Mouse (Mus musculus) midbrain, embryonic 10.5 days (tissue): ENCODE results near the gene Adamtsl1. TPM values are rescaled to one million over a fixed set of nuclear protein-coding genes. Genes with fewer than 3 reads are reported as not detected.

ENCODE experiments used
- DNase-seq: peaks from one replicate; pipeline ENCODE4 v3.0.0-alpha.2; 2017; ENCODE audit warnings: low spot score
- H3K27ac ChIP-seq: fragments of 300-500 bp; sonication (generic); replicated peaks from 2 replicates; pipeline ENCODE4 v1.5.1; 2016; ENCODE audit warnings: mild to moderate bottlenecking
- H3K27me3 ChIP-seq: fragments of 300-500 bp; sonication (generic); 2 replicates; pipeline ENCODE4 v1.6.1; 2016; ENCODE audit warnings: low read depth, mild to moderate bottlenecking; ENCODE audit not compliant: poor library complexity, severe bottlenecking
- H3K36me3 ChIP-seq: fragments of 300-500 bp; sonication (generic); 2 replicates; pipeline ENCODE4 v1.6.1; 2016; ENCODE audit warnings: mild to moderate bottlenecking, moderate library complexity
- H3K4me1 ChIP-seq: fragments of 300-500 bp; sonication (generic); 2 replicates; pipeline ENCODE4 v1.6.1; 2016
- H3K4me3 ChIP-seq: fragments of 300-500 bp; sonication (generic); 2 replicates; pipeline ENCODE4 v1.5.1; 2016; ENCODE audit warnings: mild to moderate bottlenecking, moderate library complexity
- H3K9me3 ChIP-seq: fragments of 300-500 bp; sonication (generic); replicated peaks from 2 replicates; pipeline ENCODE4 v1.6.1; 2016; ENCODE audit warnings: mild to moderate bottlenecking
- WGBS: fragments of 180-500 bp; shearing (Covaris S2); methylation state at CpG from one replicate; pipeline ENCODE4 v1.1.7; 2016; 5-methylcytosine and 5-hydroxymethylcytosine counted together
- polyA plus RNA-seq: library from polyadenylated mRNA; unstranded; fragments of >200 nt; fragmentation: Nextera tagmentation; extraction: Ambion mirVana; gene quantifications from 2 replicates; pipeline ENCODE4 v1.2.1, GENCODE M21; 2016

Adamtsl1 gene
- polyA plus RNA-seq, 1 experiment from 2014 or later, result 4.4 TPM

DNA sequence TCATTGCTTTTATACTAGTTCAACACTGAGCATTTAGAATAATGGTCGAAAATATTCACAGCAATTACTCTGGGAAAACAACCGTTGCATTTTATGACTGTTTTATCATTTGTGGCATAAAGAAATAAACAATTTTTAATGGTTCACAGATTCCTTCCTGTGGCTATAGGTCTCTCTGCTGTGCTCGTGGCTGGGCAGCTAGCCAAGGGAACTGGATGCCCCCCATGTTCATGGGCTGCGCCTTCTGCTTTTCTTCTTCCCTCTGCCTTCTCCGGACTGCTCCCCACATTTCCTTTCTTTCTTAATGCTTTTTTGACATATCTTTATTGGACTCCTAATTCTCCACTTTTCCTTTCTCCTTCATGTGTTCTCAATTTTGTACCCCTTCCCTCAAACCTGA is 608.5 kb downstream of the Adamtsl1 start:
- WGBS, result 84% methylated on average over 5 of the region's 5 CpGs
- DNase-seq, result no peak
- Histone ChIP-seq H3K9me3 (no peaks in the 10 kb centered on the region), H3K27me3 (no peaks in the 10 kb centered on the region), H3K4me3 (no peak overlapping the region), H3K4me1 (no peaks in the 10 kb centered on the region), H3K36me3 (no peaks in the 10 kb centered on the region), H3K27ac (no peak overlapping the region)

DNA sequence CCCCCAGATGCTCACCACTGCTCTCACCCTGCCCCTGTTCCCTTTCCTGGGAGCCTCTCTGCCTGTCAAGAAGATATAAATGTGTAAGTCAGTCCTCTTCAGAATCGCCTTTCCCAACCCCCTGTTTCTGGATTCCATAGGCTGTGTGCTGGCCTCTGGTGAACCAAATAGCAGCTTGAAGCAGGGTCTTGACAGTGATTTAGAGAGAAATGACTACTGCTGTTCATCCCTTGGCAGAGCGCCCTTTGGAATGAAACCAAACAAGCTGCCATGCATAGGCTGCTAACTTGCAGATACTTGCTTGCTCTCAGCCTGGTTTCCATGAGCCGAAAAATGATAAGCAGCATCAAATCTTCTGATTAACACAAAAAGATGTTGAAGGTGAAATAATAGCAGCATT is 610.4 kb downstream of the Adamtsl1 start:
- Histone ChIP-seq H3K36me3 (no peaks in the 10 kb centered on the region), H3K27ac (no peak overlapping the region)

GRCm38 (mm10) chr4:86126636-86127035 is 612.7 kb downstream of the Adamtsl1 start:
- WGBS, result 88% methylated on average over 2 of the region's 2 CpGs
- DNase-seq, result no peak
- H3K27me3 ChIP-seq, result no peaks in the 10 kb centered on the region
- no peaks in the 10 kb centered on the region for H3K9me3 ChIP-seq
- H3K27ac ChIP-seq, result no peak overlapping the region
- H3K4me3 ChIP-seq, result no peak overlapping the region
- H3K36me3 ChIP-seq, result no peaks in the 10 kb centered on the region
- H3K4me1 ChIP-seq, result no peaks in the 10 kb centered on the region

More for the DNA sequence above, 610.4 kb downstream of the Adamtsl1 start:
- Histone ChIP-seq H3K27me3 (no peaks in the 10 kb centered on the region), H3K4me1 (no peaks in the 10 kb centered on the region), H3K4me3 (no peak overlapping the region), H3K9me3 (no peaks in the 10 kb centered on the region)
- WGBS, result 65% methylated on average over 3 of the region's 3 CpGs
- no peak for DNase-seq

DNA sequence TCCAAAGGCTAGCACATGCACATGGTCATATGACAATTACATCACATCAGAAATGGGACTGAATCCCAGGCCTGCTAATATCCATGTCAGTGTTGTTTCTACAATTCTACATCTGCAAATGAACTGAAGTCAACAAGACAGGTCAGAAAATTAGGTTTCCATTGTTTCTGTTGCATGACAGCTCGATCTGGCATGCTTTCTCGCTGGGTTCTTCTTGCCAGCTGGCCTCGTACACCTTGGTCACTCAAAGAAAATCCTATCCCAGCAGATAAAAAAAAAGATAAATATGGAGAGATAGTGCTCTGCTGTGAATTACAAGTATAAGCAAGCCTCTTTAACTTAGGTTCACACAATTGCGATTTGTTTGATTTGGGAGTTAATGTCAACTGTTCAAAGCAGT is 644.6 kb downstream of the Adamtsl1 start:
- Histone ChIP-seq H3K36me3 (no peaks in the 10 kb centered on the region), H3K9me3 (no peaks in the 10 kb centered on the region), H3K4me1 (no peaks in the 10 kb centered on the region), H3K27me3 (no peaks in the 10 kb centered on the region), H3K4me3 (no peak overlapping the region), H3K27ac (no peak overlapping the region)
- WGBS, result 89% methylated on average over 4 of the region's 4 CpGs
- DNase-seq, result no peak

DNA sequence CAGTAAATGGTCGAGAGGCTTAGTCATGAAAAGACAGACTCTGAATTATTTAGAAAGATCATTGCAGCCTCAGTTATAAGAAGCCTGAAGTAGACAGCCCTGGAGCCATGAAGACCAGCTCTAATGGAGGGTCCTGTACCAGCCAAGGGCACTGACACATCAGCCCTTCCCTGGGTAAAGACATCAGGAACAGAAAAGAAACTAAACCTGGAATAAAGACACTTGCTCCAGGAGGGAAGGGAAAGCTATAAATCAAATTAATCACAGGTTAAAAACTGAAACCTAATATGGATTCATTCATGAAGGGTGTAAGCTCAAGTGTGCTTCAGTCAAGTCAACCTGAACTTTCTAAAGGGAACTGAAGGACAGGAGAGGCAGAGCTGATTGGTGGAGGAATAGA is 645.4 kb downstream of the Adamtsl1 start:
- 76% methylated on average over 1 of the region's 1 CpGs for WGBS
- DNase-seq, result no peak
- Histone ChIP-seq H3K27me3 (no peaks in the 10 kb centered on the region), H3K4me1 (no peaks in the 10 kb centered on the region), H3K9me3 (no peaks in the 10 kb centered on the region), H3K27ac (no peak overlapping the region), H3K36me3 (no peaks in the 10 kb centered on the region), H3K4me3 (no peak overlapping the region)

DNA sequence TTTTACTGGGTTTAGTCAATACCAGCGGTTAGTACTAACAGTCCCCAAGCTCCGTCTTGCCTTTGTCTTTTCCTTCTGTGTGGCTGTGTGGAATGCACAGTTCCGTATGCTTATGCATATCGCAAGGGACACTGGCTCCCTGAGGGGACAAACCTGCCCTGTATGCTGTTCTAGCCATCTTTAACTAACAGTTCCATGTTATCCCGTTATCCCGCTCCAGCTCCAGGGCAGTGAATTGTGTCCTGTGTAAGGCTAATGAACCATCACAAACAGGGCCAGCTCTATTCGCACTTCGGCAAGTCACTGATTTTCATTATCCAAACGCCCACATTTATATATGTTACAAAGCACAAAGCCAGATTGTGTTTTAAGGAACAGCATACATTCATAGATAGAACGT is 656.8 kb downstream of the Adamtsl1 start:
- H3K36me3 ChIP-seq, result no peaks in the 10 kb centered on the region
- 0 out of 2 replicates have a peak, but pooled peaks cover 4% of the 10 kb centered on the region for H3K9me3 ChIP-seq
- H3K27me3 ChIP-seq, result no peaks in the 10 kb centered on the region
- H3K27ac ChIP-seq, result no peak overlapping the region
- WGBS, result 84% methylated on average over 10 of the region's 10 CpGs
- peaks cover 7% of the 10 kb centered on the region for H3K4me1 ChIP-seq
- DNase-seq, result no peak
- H3K4me3 ChIP-seq, result no peak overlapping the region

DNA sequence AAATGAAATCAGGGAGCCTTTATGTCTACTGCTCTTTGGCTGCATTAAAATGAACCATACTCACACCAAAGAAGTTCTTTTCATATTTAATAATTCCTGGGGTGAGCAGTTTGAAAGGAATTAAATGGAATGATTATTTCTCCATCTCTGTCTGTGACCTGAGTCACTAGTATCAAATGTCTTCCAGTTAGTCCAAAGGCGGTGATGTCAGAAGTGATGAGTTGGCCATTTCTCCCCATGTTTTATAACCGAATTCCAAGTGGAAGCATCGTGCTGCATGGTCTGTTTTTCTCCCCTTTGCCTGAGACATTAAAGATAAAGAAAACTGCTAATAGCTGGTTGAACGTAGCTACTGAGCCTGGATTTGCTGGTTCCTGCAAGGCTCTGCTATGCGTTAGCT is 657.5 kb downstream of the Adamtsl1 start:
- WGBS, result 89% methylated on average over 5 of the region's 5 CpGs
- Histone ChIP-seq H3K36me3 (no peaks in the 10 kb centered on the region), H3K4me3 (no peak overlapping the region), H3K27ac (no peak overlapping the region), H3K9me3 (0 out of 2 replicates have a peak, but pooled peaks cover 4% of the 10 kb centered on the region), H3K27me3 (no peaks in the 10 kb centered on the region), H3K4me1 (peaks cover 7% of the 10 kb centered on the region)
- DNase-seq, result no peak

GRCm38 (mm10) chr4:86177471-86177870 is 663.5 kb downstream of the Adamtsl1 start:
- WGBS, result 89% methylated on average over 6 of the region's 6 CpGs
- H3K27me3 ChIP-seq, result no peaks in the 10 kb centered on the region
- no peaks in the 10 kb centered on the region for H3K36me3 ChIP-seq
- H3K9me3 ChIP-seq, result no peaks in the 10 kb centered on the region
- no peak overlapping the region for H3K27ac ChIP-seq
- no peak overlapping the region for H3K4me3 ChIP-seq
- no peak for DNase-seq
- H3K4me1 ChIP-seq, result peaks cover 7% of the 10 kb centered on the region

DNA sequence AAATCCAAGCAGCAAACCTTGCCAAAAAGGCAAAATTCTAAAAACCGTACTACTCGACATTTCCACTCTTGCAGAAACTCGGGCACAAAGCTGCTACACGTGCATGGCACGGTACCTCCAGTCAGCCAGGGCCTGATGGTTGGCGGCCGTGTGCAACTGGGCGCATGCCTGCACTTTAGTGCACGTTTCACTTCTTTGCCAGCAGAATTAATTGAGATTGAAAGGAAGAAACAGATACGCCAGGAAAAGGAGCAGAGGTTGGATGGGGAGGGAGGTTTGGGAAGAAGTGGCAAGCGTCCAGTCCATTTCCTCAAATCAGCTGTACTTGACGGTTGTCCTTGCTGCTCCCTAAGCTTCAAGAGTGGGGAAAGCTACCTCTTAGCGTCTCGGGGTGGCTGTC is 664.1 kb downstream of the Adamtsl1 start:
- H3K4me1 ChIP-seq, result peaks cover 10% of the 10 kb centered on the region
- no peak overlapping the region for H3K4me3 ChIP-seq
- H3K9me3 ChIP-seq, result no peaks in the 10 kb centered on the region
- no peak overlapping the region for H3K27ac ChIP-seq
- no peak for DNase-seq
- WGBS, result 94% methylated on average over 14 of the region's 14 CpGs
- no peaks in the 10 kb centered on the region for H3K27me3 ChIP-seq
- H3K36me3 ChIP-seq, result no peaks in the 10 kb centered on the region

GRCm38 (mm10) chr4:86183701-86184173 is 669.8 kb downstream of the Adamtsl1 start:
- Histone ChIP-seq H3K27ac (peak overlapping the region; percentile 71), H3K4me1 (peaks cover 19% of the 10 kb centered on the region), H3K4me3 (no peak overlapping the region), H3K27me3 (no peaks in the 10 kb centered on the region), H3K36me3 (no peaks in the 10 kb centered on the region), H3K9me3 (no peaks in the 10 kb centered on the region)
- DNase-seq, result peak; percentile 57
- WGBS, result 42% methylated on average over 1 of the region's 1 CpGs

GRCm38 (mm10) chr4:86189853-86190252 is 675.9 kb downstream of the Adamtsl1 start:
- H3K9me3 ChIP-seq, result no peaks in the 10 kb centered on the region
- H3K4me3 ChIP-seq, result no peak overlapping the region
- no peak for DNase-seq
- WGBS, result 73% methylated on average over 2 of the region's 2 CpGs
- no peaks in the 10 kb centered on the region for H3K36me3 ChIP-seq
- no peak overlapping the region for H3K27ac ChIP-seq
- H3K4me1 ChIP-seq, result peaks cover 13% of the 10 kb centered on the region
- no peaks in the 10 kb centered on the region for H3K27me3 ChIP-seq

- H3K9me3 ChIP-seq, result no peaks in the 10 kb centered on the region
- no peaks in the 10 kb centered on the region for H3K36me3 ChIP-seq
- 0 out of 2 replicates have a peak overlapping the region, but pooled peaks have one; percentile 1 for H3K27ac ChIP-seq
- H3K4me1 ChIP-seq, result peaks cover 13% of the 10 kb centered on the region
- 69% methylated on average over 5 of the region's 5 CpGs for WGBS
- DNase-seq, result no peak
- H3K4me3 ChIP-seq, result no peak overlapping the region
- no peaks in the 10 kb centered on the region for H3K27me3 ChIP-seq
These were observed 677.2 kb downstream of the Adamtsl1 start for GRCm38 (mm10) chr4:86191195-86191594.

DNA sequence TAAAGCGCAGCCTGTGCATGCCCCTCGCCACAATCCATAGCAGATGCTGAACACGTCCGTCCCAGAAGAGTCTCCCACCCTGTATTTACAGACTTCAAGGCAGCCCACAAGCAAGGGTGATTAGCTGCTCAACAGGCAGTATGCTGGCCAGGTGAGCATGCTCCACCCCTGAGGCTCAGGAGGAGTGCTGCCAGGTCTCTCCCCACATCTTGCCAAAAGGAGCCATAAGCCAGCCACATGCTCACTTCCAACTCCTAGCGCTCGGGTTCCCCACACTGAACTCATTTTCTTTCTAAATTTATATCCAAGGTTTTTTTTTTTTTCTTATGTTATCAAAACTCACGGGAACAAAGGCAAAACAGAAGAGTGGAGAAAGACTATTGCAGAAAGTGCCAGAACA is 687.8 kb downstream of the Adamtsl1 start:
- no peak for DNase-seq
- Histone ChIP-seq H3K4me1 (no peaks in the 10 kb centered on the region), H3K4me3 (no peak overlapping the region), H3K27ac (no peak overlapping the region), H3K36me3 (no peaks in the 10 kb centered on the region), H3K27me3 (no peaks in the 10 kb centered on the region), H3K9me3 (0 out of 2 replicates have a peak, but pooled peaks cover 4% of the 10 kb centered on the region)
- WGBS, result 91% methylated on average over 7 of the region's 7 CpGs

DNA sequence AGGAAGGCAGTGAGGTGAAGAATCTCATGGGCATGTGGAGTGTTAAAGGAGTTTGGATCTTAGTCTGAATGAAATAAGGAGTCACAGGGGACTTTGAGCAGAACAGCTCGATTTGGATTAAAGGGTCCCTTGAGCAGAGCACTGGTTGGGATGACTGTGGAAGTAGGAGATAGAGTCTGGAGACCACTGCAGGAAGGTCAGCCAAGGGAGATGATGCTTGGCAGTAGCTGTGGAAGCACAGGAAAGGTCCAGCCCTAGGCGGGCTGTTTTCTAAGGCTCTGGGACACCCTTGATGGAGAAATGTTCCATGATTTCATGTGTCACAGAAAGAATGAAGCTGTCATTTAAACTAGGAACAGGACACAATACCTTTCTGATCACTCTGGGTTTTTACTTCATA is 689.3 kb downstream of the Adamtsl1 start:
- Histone ChIP-seq H3K4me1 (no peaks in the 10 kb centered on the region), H3K9me3 (0 out of 2 replicates have a peak, but pooled peaks cover 1% of the 10 kb centered on the region), H3K4me3 (no peak overlapping the region), H3K27me3 (no peaks in the 10 kb centered on the region), H3K27ac (no peak overlapping the region), H3K36me3 (no peaks in the 10 kb centered on the region)
- DNase-seq, result no peak
- 91% methylated on average over 2 of the region's 2 CpGs for WGBS
